Mouse (Mus musculus): ENCODE measurements around the gene Prr15l.

- no peak for TF ChIP-seq CTCF (IDR thresholded peaks at IDR 0.05; ENCODE audit: extremely low read depth, insufficient read length, insufficient replicate concordance, low read depth, low read length)
- TF ChIP-seq POLR2A (IDR thresholded peaks at IDR 0.05; ENCODE audit: low read depth, low read length): no peak
Measured at GRCm38 (mm10) chr11:96899449-96900306, 28.2 kb upstream of the Prr15l start.

Measured in small intestine, adult 2 months (tissue).